Mouse (Mus musculus): ENCODE measurements around the gene Gtf2ird2. TPM values are rescaled to one million over a fixed set of nuclear protein-coding genes. Genes with fewer than 3 reads are reported as not detected.

Gtf2ird2 gene
- total and polyA plus RNA-seq, 3 experiments = 4.5 to 10.8 (median 9.7) TPM

- DNase-seq (ENCODE audit: low spot score) (no peak), ATAC-seq (ENCODE audit: extremely low read depth, insufficient number of reproducible peaks, low FRiP score, poor library complexity, severe bottlenecking) (no peak)
- H3K4me3 ChIP-seq (ENCODE audit: low read depth, low read length) = no peak overlapping the region
- H3K9me3 ChIP-seq (replicated peaks) = no peaks in the 10 kb centered on the region
- H3K36me3 ChIP-seq (replicated peaks) = peaks cover 100% of the 10 kb centered on the region
- TF ChIP-seq TAL1 (conservative IDR thresholded peaks at IDR 0.05; ENCODE audit: low read depth, low read length) (no peak), GATA1 (IDR thresholded peaks at IDR 0.05; ENCODE audit: borderline replicate concordance, low read length) (no peak), GATA2 (IDR thresholded peaks at IDR 0.05; ENCODE audit: borderline replicate concordance, low read depth, low read length) (no peak), CTCF (IDR thresholded peaks at IDR 0.05; ENCODE audit: low read depth, low read length) (no peak), POLR2AphosphoS5 (IDR thresholded peaks at IDR 0.05; ENCODE audit: insufficient replicate concordance, low read depth, low read length) (no peak)
- H3K27me3 ChIP-seq (ENCODE audit: insufficient read depth, low read length) = no peaks in the 10 kb centered on the region
- peaks cover 19% of the 10 kb centered on the region for H3K4me1 ChIP-seq (ENCODE audit: insufficient read depth, low read depth, low read length)
These were observed 58.0 kb downstream of the Gtf2ird2 start for GRCm38 (mm10) chr5:134241831-134242230.

DNA sequence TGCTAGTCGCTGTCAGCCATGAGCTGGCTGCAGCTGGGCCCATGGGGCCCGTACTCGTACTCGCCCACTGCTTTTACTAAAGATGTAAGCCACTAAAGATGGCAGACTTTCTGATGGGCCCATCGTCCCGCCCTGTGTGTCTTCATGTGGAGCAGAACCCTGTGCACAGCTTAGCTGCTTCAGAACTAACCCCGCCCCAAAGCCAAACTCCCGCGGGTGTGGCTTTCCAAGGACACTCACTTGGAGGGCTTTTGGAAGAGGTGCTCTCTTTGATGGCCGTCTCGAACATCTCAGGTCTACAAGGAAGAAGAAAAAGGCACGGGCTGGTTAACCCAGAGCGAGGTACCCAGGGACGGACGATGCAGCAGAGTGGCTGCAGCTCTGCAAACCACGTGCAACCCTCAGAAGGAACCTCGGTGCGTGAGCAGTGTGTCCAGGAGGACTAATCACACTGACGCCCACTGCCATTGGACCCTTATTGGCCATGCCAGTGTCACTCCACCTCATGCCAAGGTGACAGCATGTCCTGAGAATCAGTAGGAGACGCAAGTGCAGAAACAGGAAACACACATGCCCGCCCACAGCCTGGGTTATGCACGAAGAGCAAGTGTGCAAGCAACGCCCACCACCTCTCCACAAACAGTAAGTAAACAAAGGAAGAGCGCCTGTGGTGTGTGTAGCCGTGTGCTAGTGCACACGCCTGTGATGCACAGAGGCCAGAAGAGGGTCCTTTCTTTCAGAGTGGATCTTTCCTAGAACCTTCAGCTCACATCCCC lies 60.0 kb downstream of the Gtf2ird2 start:
- Histone ChIP-seq H3K4me1 (ENCODE audit: insufficient read depth, low read depth, low read length) (peaks cover 1% of the 10 kb centered on the region; the same call in 1 of the 2 replicates), H3K4me3 (ENCODE audit: low read depth, low read length) (no peak overlapping the region), H3K27me3 (ENCODE audit: insufficient read depth, low read length) (no peaks in the 10 kb centered on the region), H3K9me3 (replicated peaks) (no peaks in the 10 kb centered on the region), H3K36me3 (replicated peaks) (peaks cover 100% of the 10 kb centered on the region)
- no peak for DNase-seq (ENCODE audit: low spot score)
- TF ChIP-seq GATA2 (IDR thresholded peaks at IDR 0.05; ENCODE audit: borderline replicate concordance, low read depth, low read length) (no peak), GATA1 (IDR thresholded peaks at IDR 0.05; ENCODE audit: borderline replicate concordance, low read length) (no peak), CTCF (IDR thresholded peaks at IDR 0.05; ENCODE audit: low read depth, low read length) (no peak), TAL1 (conservative IDR thresholded peaks at IDR 0.05; ENCODE audit: low read depth, low read length) (no peak)
- no peak for ATAC-seq (ENCODE audit: extremely low read depth, insufficient number of reproducible peaks, low FRiP score, poor library complexity, severe bottlenecking)

- ATAC-seq (ENCODE audit: extremely low read depth, insufficient number of reproducible peaks, low FRiP score, poor library complexity, severe bottlenecking) = no peak
- Histone ChIP-seq H3K36me3 (replicated peaks) (peaks cover 100% of the 10 kb centered on the region), H3K4me1 (ENCODE audit: insufficient read depth, low read depth, low read length) (no peaks in the 10 kb centered on the region), H3K4me3 (ENCODE audit: low read depth, low read length) (no peak overlapping the region), H3K27me3 (ENCODE audit: insufficient read depth, low read length) (no peaks in the 10 kb centered on the region), H3K9me3 (replicated peaks) (no peaks in the 10 kb centered on the region)
- DNase-seq (ENCODE audit: low spot score) = no peak
- TF ChIP-seq GATA2 (IDR thresholded peaks at IDR 0.05; ENCODE audit: borderline replicate concordance, low read depth, low read length) (no peak), TAL1 (conservative IDR thresholded peaks at IDR 0.05; ENCODE audit: low read depth, low read length) (no peak), CTCF (IDR thresholded peaks at IDR 0.05; ENCODE audit: low read depth, low read length) (no peak), POLR2AphosphoS5 (IDR thresholded peaks at IDR 0.05; ENCODE audit: insufficient replicate concordance, low read depth, low read length) (no peak), GATA1 (IDR thresholded peaks at IDR 0.05; ENCODE audit: borderline replicate concordance, low read length) (no peak)
These were observed 61.1 kb downstream of the Gtf2ird2 start for GRCm38 (mm10) chr5:134244890-134245289.

DNA sequence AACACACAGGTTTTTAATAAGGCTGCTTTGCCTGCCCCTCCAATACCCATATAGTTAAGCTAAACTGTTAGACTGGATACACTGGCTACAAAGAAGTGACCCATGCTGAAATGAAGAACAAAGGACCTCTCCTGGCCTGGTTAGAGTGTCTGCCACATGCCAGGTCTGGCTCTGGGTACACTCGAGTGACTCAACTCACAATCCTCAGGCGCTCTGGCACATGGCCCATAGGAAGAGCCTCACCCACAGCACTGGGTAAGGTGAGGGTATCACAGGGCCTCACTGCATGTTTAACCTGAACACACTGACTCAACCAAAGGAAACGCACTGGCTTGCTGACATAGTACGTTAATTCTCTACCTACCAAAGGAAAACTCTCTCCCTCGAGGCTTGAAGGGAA lies 62.3 kb downstream of the Gtf2ird2 start:
- Histone ChIP-seq H3K4me3 (ENCODE audit: low read depth, low read length) (no peak overlapping the region), H3K27me3 (ENCODE audit: insufficient read depth, low read length) (no peaks in the 10 kb centered on the region), H3K36me3 (replicated peaks) (peaks cover 98% of the 10 kb centered on the region), H3K4me1 (ENCODE audit: insufficient read depth, low read depth, low read length) (no peaks in the 10 kb centered on the region), H3K9me3 (replicated peaks) (no peaks in the 10 kb centered on the region)
- ATAC-seq (ENCODE audit: extremely low read depth, insufficient number of reproducible peaks, low FRiP score, poor library complexity, severe bottlenecking) (no peak), DNase-seq (ENCODE audit: low spot score) (no peak)
- TF ChIP-seq GATA1 (IDR thresholded peaks at IDR 0.05; ENCODE audit: borderline replicate concordance, low read length) = no peak
- no peak for TF ChIP-seq CTCF (IDR thresholded peaks at IDR 0.05; ENCODE audit: low read depth, low read length)
- no peak for TF ChIP-seq GATA2 (IDR thresholded peaks at IDR 0.05; ENCODE audit: borderline replicate concordance, low read depth, low read length)

GRCm38 (mm10) chr5:134248608-134249244 lies 64.9 kb downstream of the Gtf2ird2 start:
- no peaks in the 10 kb centered on the region for H3K27me3 ChIP-seq (ENCODE audit: insufficient read depth, low read length)
- no peak for DNase-seq (ENCODE audit: low spot score)
- H3K9me3 ChIP-seq (replicated peaks) = no peaks in the 10 kb centered on the region
- peaks cover 2% of the 10 kb centered on the region; the same call in 1 of the 2 replicates for H3K4me1 ChIP-seq (ENCODE audit: insufficient read depth, low read depth, low read length)
- H3K36me3 ChIP-seq (replicated peaks) = peaks cover 98% of the 10 kb centered on the region
- no peak for ATAC-seq (ENCODE audit: extremely low read depth, insufficient number of reproducible peaks, low FRiP score, poor library complexity, severe bottlenecking)
- TF ChIP-seq GATA2 (IDR thresholded peaks at IDR 0.05; ENCODE audit: borderline replicate concordance, low read depth, low read length) (no peak), CTCF (IDR thresholded peaks at IDR 0.05; ENCODE audit: low read depth, low read length) (no peak), TAL1 (conservative IDR thresholded peaks at IDR 0.05; ENCODE audit: low read depth, low read length) (no peak), POLR2AphosphoS5 (IDR thresholded peaks at IDR 0.05; ENCODE audit: insufficient replicate concordance, low read depth, low read length) (no peak), GATA1 (IDR thresholded peaks at IDR 0.05; ENCODE audit: borderline replicate concordance, low read length) (no peak)
- H3K4me3 ChIP-seq (ENCODE audit: low read depth, low read length) = no peak overlapping the region

DNA sequence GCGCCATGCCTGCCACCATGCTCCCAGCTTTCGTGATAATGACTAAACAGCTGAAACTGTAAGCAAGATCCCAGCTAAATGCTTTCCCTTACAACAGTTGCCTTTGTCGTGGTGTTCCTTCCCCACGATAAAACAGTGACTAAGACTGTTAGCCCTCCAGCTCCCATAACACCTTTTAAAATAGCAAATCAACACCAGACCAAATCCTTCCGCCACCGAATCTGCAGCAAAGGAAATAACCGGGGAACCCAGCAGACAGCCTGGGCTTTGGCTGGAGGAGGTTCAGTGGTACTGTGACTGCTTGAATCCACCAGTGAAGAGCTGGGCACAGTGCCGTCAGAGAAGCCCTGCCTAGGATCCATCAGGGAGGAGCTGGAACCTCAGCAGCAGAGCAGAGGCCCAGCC lies 65.4 kb downstream of the Gtf2ird2 start:
- Histone ChIP-seq H3K4me1 (ENCODE audit: insufficient read depth, low read depth, low read length) (peaks cover 2% of the 10 kb centered on the region; the same call in 1 of the 2 replicates), H3K36me3 (replicated peaks) (peaks cover 98% of the 10 kb centered on the region)
- no peak for TF ChIP-seq GATA1 (IDR thresholded peaks at IDR 0.05; ENCODE audit: borderline replicate concordance, low read length)
- TF ChIP-seq POLR2AphosphoS5 (IDR thresholded peaks at IDR 0.05; ENCODE audit: insufficient replicate concordance, low read depth, low read length) = no peak
- TF ChIP-seq TAL1 (conservative IDR thresholded peaks at IDR 0.05; ENCODE audit: low read depth, low read length) = no peak
- no peak for TF ChIP-seq CTCF (IDR thresholded peaks at IDR 0.05; ENCODE audit: low read depth, low read length)
- TF ChIP-seq GATA2 (IDR thresholded peaks at IDR 0.05; ENCODE audit: borderline replicate concordance, low read depth, low read length) = no peak

More for the DNA sequence above, 65.4 kb downstream of the Gtf2ird2 start:
- DNase-seq (ENCODE audit: low spot score) (no peak), ATAC-seq (ENCODE audit: extremely low read depth, insufficient number of reproducible peaks, low FRiP score, poor library complexity, severe bottlenecking) (no peak)
- H3K27me3 ChIP-seq (ENCODE audit: insufficient read depth, low read length) = no peaks in the 10 kb centered on the region
- no peak overlapping the region for H3K4me3 ChIP-seq (ENCODE audit: low read depth, low read length)
- no peaks in the 10 kb centered on the region for H3K9me3 ChIP-seq (replicated peaks)
